Mouse (Mus musculus): ENCODE measurements around the gene Srp9.
"Not testable (repeated sequence)": the region's sequence is repeated elsewhere in the genome, so short reads cannot be mapped to it uniquely, and the experiment has no call there.

Srp9 gene

GRCm38 (mm10) chr1:182139937-182140336 lies 15.4 kb downstream of the Srp9 start:
- ATAC-seq (ENCODE audit: insufficient number of reproducible peaks, low FRiP score, low TSS enrichment), result peak; percentile 1; the same call in 1 of the 2 replicates

GRCm38 (mm10) chr1:182140370-182140769 lies 15.8 kb downstream of the Srp9 start:
- peak; percentile 80 for ATAC-seq (ENCODE audit: insufficient number of reproducible peaks, low FRiP score, low TSS enrichment)

DNA sequence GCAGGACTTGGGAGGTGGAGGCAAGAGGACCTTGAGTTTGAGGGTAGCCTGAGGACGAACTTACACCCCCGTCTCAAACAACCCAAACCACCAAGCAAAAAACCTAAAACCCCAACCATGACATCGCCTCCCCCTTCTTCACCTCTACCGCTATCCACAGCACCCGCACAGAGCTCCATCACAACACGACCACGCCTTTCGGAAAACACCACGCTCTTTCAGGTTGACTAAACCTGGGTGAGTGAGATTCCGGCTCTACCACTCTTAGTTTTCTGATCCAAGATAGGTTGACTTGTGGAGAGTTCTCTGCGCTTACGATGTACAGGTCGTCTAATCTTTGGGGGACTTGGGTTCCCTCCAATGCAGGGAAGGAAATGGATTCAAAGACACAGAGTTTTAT lies 18.2 kb downstream of the Srp9 start:
- no peak for ATAC-seq (ENCODE audit: insufficient number of reproducible peaks, low FRiP score, low TSS enrichment)

DNA sequence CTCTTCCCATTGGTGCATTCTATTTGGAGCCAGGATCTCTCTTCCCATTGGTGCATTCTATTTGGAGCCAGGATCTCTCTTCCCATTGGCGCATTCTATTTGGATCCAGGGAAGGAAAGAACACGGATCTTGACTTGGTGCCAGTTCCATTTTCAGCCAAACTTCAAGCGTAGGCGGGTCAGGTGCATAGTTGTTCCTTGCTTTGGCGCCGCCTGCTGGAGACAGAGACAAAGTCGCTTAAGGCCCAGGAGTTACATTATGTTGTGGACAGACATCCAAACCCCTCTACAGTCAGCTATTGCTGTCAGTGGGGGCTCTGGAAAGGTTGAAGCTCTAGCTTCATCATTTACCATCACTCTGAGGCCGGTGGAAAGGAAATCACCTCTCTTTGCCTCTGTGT lies 18.8 kb downstream of the Srp9 start:
- no peak for ATAC-seq (ENCODE audit: insufficient number of reproducible peaks, low FRiP score, low TSS enrichment)

DNA sequence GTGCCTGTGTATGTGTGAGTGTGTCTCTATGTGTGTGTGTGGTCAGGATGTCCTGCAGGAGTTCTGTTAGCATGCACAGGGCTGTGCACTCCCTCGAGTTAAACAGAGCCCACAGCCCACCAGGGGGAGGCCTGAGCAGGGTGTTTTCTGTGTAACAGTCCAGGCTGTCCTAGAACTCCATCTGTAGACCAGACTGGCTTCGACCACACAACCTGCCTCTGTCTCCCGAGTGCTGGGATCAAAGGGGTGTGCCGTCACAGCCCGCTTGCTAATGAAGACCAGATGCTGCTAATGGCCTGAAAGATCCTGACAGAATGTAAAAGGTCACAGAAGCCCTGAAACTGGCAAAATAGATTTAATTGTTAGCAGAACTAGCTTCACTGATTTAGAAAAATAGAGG lies 21.0 kb downstream of the Srp9 start:
- no peak for ATAC-seq (ENCODE audit: insufficient number of reproducible peaks, low FRiP score, low TSS enrichment)

GRCm38 (mm10) chr1:182148864-182149514 lies 24.5 kb downstream of the Srp9 start:
- no peak for ATAC-seq (ENCODE audit: insufficient number of reproducible peaks, low FRiP score, low TSS enrichment)

- no peak for ATAC-seq (ENCODE audit: insufficient number of reproducible peaks, low FRiP score, low TSS enrichment)
Measured at GRCm38 (mm10) chr1:182149966-182150365, 25.4 kb downstream of the Srp9 start.

DNA sequence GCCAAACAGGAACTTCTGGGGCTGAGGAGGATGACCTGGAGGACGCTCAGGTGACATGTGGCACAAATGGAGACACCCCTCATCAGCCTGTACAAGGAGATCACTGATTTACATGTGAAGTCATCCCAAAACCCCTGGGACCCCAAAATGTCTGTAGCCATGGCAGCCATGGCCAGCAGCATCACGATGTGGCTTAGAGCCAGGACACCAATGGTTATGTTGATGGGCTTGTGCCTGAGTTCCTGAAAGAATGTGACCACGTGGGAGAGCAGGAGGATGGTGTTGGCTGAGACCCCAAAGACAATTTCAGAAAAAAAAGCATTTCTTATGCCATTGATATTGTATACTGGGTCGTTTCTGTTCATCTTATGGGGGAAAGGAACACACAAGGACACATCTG lies 33.2 kb downstream of the Srp9 start:
- no peak for ATAC-seq (ENCODE audit: insufficient number of reproducible peaks, low FRiP score, low TSS enrichment)

GRCm38 (mm10) chr1:182159575-182159974 lies 35.0 kb downstream of the Srp9 start:
- no peak for ATAC-seq (ENCODE audit: insufficient number of reproducible peaks, low FRiP score, low TSS enrichment)

DNA sequence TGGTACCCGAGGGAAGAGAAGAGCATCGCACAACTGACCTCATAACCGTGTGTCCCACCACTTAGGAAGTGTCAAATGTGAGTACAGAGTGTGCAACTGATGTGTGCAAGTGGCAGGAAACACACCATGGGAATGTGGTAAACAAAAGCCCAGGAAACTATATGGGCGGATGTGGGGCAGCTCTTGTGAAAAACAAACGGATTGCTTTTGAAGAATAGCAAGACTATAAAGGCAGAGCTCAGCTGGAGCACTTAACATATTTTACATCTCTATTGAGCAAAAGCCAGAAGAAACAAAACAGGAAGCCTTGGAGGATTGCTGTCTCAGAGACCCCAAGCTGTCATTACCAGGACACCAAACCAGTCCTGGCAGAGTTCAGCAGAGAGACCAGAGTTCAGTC lies 38.4 kb downstream of the Srp9 start:
- no peak for ATAC-seq (ENCODE audit: insufficient number of reproducible peaks, low FRiP score, low TSS enrichment)

- no peak for ATAC-seq (ENCODE audit: insufficient number of reproducible peaks, low FRiP score, low TSS enrichment)
Measured at GRCm38 (mm10) chr1:182164386-182164785, 39.8 kb downstream of the Srp9 start, which contains the start of gene Vmn1r1. TSS of gene Vmn1r1 (minus strand) at chr1:182164486.

- ATAC-seq (ENCODE audit: insufficient number of reproducible peaks, low FRiP score, low TSS enrichment), result not testable (repeated sequence)
Measured at GRCm38 (mm10) chr1:182170206-182170605, 45.7 kb downstream of the Srp9 start.

- not testable (repeated sequence) for ATAC-seq (ENCODE audit: insufficient number of reproducible peaks, low FRiP score, low TSS enrichment)
Measured at GRCm38 (mm10) chr1:182176985-182177384, 52.4 kb downstream of the Srp9 start.

- ATAC-seq (ENCODE audit: insufficient number of reproducible peaks, low FRiP score, low TSS enrichment), result no peak
Measured at GRCm38 (mm10) chr1:182181456-182182305, 57.1 kb downstream of the Srp9 start.
